Mouse (Mus musculus) urinary bladder, postnatal 25 days (tissue): Measurements from ENCODE around the gene Clip3.

Source experiments
- DNase-seq: peaks from one replicate; pipeline ENCODE4 v3.0.0; 2022; ENCODE audit warnings: low spot score

Gene Clip3

DNA sequence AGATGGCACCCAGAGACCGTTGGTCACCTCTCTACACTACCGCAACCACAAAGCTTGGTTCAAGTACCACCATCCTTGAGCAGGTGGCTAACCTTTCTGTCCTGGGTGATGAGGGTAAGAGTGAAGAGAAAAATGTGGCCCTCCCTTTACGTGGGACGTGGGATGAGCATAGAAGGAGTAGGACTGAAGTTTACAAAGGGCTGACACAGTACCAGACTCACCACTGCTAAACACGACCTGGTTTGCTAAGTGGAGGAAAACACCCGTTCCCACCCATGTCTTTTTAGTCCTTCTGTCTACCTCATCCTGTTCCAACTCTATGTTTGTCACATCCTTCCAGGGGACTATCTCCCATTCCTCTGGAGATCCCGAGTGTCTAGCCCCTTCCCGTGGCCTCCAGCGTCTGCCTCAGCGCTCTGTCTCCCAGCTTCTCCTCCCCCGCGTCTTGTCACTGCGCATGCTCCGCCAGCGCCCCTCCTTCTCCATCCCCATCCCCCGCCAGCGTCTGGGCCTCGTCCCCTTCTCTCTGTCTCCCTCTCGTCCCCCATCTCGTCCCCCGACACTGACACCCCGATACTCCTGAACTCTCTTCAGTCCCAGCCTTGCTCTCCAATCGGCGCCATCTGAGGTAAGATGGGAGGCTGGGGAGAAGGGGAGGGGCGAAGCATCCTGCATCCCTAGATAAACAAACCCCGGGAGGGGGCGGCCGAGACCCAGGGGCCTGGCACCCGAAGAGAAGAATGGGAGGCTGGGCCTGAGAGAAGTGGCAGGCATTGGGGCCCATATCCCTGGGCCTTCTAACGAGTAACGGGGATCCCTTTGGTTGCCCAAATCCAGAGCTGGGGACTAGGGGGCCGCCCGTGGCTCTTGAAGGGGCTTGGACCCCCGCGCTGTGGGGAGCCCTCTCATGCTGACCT is at the start of gene Clip3:
Gene Clip3, plus strand, starts transcription at position 514 of the 917 bp plus-strand sequence.
- peak; percentile 56 for DNase-seq

DNA sequence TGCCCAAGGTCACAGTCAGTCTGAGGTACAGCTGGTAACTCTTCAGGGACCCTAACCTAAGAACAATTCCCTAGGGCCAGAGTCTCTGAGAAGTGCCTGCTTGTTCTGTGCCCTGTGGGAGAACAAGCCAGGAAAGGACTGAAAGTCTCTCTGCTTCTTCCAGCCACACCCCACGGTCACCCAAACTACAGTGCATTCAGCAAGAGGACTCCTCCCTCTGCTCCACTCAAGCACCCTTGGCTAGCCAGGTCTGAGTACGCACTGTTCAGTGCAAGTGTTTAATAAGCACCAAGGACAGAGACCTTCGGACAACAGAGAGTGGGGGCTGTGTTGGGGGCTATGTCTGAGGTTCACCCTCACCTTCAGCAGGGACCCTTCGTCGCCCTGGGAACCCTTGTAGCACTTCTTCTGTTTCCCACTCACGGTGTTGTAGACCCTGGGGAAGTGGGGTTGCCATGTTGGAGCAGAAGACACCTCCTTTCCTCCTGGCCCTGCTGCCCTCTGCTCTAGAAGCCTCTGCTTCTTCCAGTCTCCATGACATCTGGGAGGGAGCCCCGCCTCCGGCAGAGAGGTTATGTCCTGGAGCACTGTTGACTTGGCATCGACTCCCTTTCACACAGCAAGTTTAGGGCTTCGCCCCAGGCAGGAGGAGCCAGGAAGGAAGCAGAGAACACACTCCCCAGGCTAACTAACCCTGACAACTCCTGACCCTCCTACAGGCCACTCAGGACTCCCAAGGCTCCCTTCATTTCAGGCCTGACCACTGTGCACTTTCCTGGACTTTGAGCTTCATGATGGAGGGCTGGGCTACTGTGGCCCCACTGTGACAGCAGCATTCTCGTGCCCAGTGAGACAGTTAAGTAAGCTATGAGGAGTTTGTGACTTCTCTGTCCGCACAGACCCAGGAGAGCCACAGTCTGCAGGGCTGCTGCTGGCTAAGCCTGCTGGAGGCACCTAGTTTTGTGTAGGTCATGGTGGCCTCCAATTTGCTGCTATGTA is 39.3 kb upstream of the Clip3 start:
- DNase-seq, result no peak

- DNase-seq, result no peak
Observed at GRCm38 (mm10) chr7:30265041-30265440, 26.5 kb upstream of the Clip3 start.

GRCm38 (mm10) chr7:30265531-30265930 is 26.0 kb upstream of the Clip3 start:
- DNase-seq, result no peak

DNA sequence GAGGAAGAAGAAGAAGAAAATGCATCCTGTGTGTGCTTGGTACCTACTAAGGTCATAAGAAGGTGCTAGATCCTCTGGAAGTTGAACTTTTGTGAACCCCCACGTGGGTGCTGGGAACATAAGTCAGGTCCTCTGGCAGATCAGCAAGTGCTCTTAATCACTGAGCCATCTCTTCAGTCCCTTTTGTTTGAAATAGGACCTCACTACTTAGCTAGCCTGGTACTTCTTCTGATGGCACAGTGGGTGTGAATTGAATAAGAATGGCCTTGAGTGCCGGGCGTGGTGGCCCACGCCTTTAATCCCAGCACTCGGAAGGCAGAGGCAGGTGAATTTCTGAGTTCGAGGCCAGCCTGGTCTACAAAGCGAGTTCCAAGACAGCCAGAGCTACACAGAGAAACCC is 25.6 kb upstream of the Clip3 start:
- DNase-seq, result no peak

- no peak for DNase-seq
Observed at GRCm38 (mm10) chr7:30266780-30267179, 24.7 kb upstream of the Clip3 start.

GRCm38 (mm10) chr7:30269641-30270040 is 21.9 kb upstream of the Clip3 start:
- DNase-seq, result no peak

DNA sequence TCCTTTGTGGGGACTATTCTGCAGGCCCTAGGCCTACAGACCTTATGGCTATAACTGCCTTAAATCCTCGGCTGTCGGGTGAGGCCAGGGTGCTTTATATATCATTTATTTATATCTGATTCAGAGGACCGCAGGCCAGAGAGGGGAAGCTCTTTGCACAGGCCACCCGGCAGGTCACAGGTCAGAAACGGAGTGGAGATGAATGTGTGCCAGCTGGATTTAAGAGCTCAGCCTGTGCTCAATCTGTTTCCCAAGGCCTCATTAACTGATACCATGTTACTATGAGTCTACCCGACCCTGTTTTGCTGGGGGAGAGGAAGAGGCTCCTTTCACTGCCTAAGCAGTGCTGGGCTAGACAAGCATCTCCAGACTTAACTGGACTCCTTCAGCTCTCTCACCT is 17.1 kb upstream of the Clip3 start:
- no peak for DNase-seq

- DNase-seq, result no peak
Observed at GRCm38 (mm10) chr7:30278911-30279310, 12.6 kb upstream of the Clip3 start.

GRCm38 (mm10) chr7:30279536-30279935 is 12.0 kb upstream of the Clip3 start:
- DNase-seq, result no peak

- peak; percentile 83 for DNase-seq
Observed at GRCm38 (mm10) chr7:30279951-30280669, 11.4 kb upstream of the Clip3 start, which contains the start of the genes Thap8 and Wdr62. Thap8 (plus strand) TSS chr7:30280094. Wdr62 (minus strand) TSS chr7:30280419.

GRCm38 (mm10) chr7:30280670-30281138 is 10.8 kb upstream of the Clip3 start:
- peak; percentile 72 for DNase-seq

GRCm38 (mm10) chr7:30281522-30281921 is 10.0 kb upstream of the Clip3 start:
- no peak for DNase-seq

DNA sequence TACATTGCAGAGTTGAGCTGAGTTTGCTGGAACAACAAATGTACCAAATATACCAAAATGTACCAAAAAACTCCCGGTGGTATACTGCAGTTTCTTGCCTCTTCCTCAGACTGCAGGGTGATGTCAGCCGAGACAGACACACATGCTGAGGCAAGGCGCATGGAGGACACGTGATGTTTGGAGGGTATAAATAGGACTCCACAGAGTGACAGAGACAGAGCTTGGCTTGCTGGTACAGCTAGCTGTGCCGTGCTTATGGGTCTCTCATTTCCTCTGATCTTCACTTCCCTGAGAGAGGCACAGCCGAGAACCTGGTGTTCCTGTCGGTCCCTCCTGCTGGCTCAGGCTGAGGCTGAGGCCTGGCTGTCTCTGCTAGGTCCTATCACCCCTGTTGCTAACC is 8.8 kb upstream of the Clip3 start:
- no peak for DNase-seq

GRCm38 (mm10) chr7:30286701-30287410 is 4.7 kb upstream of the Clip3 start:
- no peak for DNase-seq

DNA sequence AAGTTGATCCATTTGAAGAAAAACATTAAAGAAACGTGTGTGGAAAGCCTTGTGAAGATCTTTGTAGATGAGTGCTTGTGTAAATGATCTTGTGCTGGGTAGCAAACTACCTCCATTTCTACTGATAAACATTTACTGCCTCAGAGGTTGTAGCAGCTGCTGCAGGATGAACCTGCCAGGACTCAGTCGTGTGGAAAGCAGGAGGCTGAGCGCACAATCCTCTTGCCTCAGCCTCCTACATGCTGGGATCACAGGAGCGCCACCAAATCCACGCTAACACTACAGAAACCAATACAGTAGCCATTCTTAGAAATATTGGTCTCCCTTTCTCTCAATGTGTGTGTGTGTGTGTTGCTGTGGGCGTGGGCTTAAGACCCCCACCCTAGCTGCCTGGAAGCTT is 3.5 kb upstream of the Clip3 start:
- no peak for DNase-seq

DNA sequence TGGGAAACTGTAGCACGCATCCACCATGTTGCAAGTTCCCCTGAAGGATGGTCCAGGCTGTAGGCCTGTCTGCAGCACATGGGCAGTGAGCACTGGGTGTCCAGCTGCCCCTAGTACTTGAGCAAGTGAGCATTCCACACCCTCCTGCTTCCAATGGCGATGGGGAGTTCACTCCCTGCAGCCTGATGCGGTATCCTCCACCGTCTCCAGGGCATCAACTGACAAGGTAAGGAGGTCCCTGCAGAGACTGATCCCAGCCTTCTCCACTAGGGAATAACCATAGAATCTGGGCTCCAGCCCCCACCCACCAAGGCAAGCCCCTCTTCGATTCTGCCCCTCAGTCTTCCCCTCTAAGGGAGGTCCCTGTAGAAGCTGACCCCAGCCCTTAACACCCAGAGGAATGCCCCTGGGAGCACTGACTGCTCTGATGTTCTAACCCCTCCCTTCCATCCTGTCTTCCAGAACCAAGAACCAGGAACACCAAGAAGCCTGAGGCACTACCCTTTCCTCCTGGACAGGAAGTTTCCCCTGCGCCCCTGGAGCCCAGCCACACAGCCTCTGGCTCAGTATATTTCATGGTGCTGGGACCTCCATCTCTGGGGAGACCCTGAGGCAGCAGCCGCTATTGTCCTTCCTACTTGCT is 2.3 kb upstream of the Clip3 start:
- DNase-seq, result no peak

DNA sequence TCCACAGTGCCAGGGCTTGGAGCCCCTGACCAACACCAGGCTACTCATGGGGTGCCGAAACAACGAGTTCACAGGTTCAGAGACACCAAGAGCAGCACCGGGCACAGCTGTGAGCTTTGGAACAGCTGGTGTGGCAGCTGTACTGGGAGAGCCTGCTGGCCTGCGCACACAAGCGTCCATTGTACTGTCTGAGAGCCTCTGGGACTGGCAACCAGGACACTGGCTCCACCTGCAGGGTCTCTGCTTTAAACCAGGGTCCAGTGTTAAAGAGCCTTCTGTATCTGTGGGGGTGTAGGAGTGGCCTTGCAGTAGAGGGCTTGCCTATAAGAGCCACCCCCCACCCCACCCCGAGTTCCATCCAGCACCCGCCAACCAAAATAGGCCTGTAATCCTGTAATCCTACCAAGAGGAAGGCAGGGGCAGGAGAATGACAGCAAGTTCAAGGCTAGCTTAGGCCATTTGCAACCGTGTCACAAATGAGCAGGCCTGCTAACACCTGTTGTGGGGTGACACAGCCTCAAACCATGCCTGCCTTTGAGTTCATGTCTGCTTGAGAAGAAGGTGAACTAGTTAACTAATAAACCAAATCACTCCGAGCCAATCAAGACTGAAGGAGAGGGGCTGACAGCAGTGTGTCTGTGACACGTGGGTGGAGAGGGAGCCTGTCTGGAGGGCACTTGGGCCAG is 1.7 kb upstream of the Clip3 start:
- DNase-seq, result no peak

GRCm38 (mm10) chr7:30293795-30294194 is 2.3 kb downstream of the Clip3 start:
- no peak for DNase-seq

DNA sequence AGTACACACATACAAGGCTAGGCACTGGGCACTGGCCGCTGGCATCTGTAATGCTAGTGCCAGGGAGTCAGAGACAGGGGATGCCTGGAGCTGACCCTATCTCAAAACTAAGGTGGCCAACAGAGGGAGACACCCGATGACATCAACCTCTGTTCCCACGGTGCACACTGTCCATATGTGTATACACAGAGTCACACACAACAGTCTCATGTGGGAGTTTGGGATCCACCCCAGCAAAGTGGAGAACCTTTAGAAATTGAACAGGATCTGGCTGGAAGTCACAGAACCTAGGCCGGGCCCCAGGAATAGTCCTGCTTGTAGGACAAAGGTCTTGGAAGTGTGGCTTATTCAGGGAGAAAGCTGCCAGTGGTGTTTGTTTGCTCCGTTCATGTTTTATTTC is 2.8 kb downstream of the Clip3 start:
- DNase-seq, result no peak
